Mouse (Mus musculus): ENCODE measurements around the gene Bdnf. TPM values are rescaled to one million over a fixed set of nuclear protein-coding genes. Genes with fewer than 3 reads are reported as not detected.

Gene Bdnf
- total and polyA plus RNA-seq, 2 experiments from 2014 or later = 7.8 to 10.7 TPM

DNA sequence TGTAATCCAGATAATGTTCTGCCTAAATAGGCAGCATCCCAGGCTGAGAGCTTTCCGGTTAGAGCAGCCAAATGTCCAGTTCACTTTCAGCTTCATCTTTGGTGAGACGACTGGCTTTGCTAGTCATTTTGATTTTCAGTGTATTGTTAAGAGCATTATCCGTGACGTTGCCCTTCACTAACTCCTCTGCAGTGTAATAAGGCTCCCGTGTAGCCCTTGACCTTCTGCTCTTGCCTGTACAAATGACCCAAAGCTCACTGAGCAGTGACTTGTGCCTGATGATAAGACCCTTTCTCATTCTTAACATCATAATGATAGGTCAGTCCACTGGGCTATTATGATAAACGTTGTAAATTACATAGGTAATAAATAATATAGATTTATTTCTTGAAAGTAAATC lies 101.9 kb downstream of the Bdnf start:
- H3K9ac ChIP-seq (replicated peaks; ENCODE audit: low read length, poor library complexity, severe bottlenecking) = no peak overlapping the region
- H3K27me3 ChIP-seq (ENCODE audit: insufficient read depth, low read length) = no peaks in the 10 kb centered on the region
- WGBS = 25% methylated on average over 6 of the region's 6 CpGs
- ATAC-seq (ENCODE audit: low FRiP score) (no peak), DNase-seq (ENCODE audit: low spot score) (no peak)
- H3K27ac ChIP-seq (ENCODE audit: low read depth, low read length) = no peak overlapping the region
- no peaks in the 10 kb centered on the region for H3K36me3 ChIP-seq (ENCODE audit: insufficient read depth, low read length)
- H3K4me1 ChIP-seq (ENCODE audit: insufficient read depth, low read length) = no peaks in the 10 kb centered on the region
- no peaks in the 10 kb centered on the region for H3K9me3 ChIP-seq (ENCODE audit: low read length)
- no peak overlapping the region for H3K4me3 ChIP-seq (ENCODE audit: low read depth, low read length)
- TF ChIP-seq CTCF (IDR thresholded peaks at IDR 0.05) = no peak
- no peak overlapping the region for H3K4me2 ChIP-seq (ENCODE audit: low read depth, low read length, poor library complexity, severe bottlenecking)

Other genes with a start within 250 kb of the Bdnf start
- gene Lin7c, start 216.2 kb downstream of the Bdnf start, total RNA-seq (2014; rRNA removed) = 232 and 296 TPM in 2 replicates
- 206 and 209 TPM in 2 replicates for gene Lin7c, start 216.2 kb downstream of the Bdnf start, polyA plus RNA-seq (2015; fragmentation: Nextera tagmentation; extraction: Ambion mirVana)
- 33.4 and 36.4 TPM in 2 replicates for gene Lgr4, start 242.9 kb downstream of the Bdnf start, total RNA-seq (2014; rRNA removed)
- 9.9 and 10.1 TPM in 2 replicates for gene Lgr4, start 242.9 kb downstream of the Bdnf start, polyA plus RNA-seq (2015; fragmentation: Nextera tagmentation; extraction: Ambion mirVana)

All from midbrain, postnatal 0 days (tissue).